Mouse (Mus musculus) forelimb bud, embryonic 11.5 days (tissue): ENCODE data around the gene Itgb2.
A peak's percentile ranks its signal among the peaks of the same experiment; 100 is the strongest.

Source experiments
- DNase-seq: peaks from one replicate; pipeline ENCODE4 v3.0.0-alpha.2; 2012; ENCODE audit warnings: low read depth, low spot score

Gene Itgb2

GRCm38 (mm10) chr10:77548576-77548975 lies 18.5 kb downstream of the Itgb2 start:
- DNase-seq = no peak

- DNase-seq = no peak
These were observed 20.8 kb downstream of the Itgb2 start for GRCm38 (mm10) chr10:77550874-77551273.

DNA sequence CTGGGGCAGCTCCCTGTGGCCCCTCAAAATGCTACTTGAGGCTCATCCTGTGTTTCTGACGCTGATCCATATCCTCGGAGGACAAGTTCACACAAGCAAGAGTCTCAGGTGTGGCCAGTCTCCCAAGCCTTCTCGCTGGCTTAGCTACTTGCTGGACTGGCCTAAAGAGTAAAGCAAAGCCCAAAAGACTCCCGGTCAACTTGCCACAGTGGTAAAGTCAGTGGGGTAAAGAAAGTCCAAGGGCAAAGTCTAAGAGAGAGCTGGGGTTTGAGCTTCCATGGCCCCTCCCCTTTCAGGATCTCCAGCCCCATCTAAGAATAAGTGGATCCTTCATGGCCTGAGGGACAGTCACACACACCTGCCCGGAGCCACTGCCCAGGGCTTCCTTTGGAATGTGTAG lies 22.1 kb downstream of the Itgb2 start:
- no peak for DNase-seq

DNA sequence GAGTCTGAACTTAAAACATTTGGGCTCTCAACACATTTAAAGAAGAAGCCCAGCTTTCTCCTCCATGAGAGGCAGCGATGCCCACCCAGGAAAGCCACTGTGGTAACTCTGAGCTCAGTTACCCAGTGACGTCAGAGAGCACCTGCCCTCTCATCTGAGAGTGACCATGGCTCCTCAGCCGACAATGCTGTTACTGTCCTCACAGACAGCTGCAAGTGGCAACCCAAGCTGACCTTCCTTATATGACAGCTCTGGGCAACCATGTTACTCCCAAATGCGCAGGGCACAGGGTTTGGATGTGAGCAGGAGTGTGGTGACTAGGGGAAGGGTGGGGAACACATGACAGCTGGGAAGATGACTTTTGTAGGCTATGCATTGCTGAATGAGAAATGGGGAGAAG lies 23.2 kb downstream of the Itgb2 start:
- DNase-seq = no peak

- no peak for DNase-seq
These were observed 24.9 kb downstream of the Itgb2 start for GRCm38 (mm10) chr10:77554918-77555317.

DNA sequence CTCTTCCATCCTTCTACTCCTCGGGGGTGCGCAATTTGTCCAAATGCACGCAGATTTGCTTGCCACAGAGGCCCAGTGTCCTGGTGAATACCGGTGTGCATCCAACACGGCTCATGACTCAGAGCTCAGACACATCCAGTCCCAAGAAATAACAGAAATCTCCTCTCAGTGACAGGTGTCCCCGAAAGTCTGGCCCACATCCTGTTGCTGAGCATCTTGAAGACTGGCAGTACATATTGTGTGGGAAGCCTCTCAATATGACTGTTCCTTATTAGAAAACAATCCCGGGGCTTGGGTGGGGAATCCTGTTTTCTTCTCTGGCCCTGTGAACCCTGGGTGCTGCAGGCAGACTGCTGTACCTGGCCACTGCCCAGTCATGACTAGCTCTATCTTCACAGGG lies 26.6 kb downstream of the Itgb2 start:
- no peak for DNase-seq

- DNase-seq = no peak
These were observed 27.6 kb downstream of the Itgb2 start for GRCm38 (mm10) chr10:77557641-77558040.

DNA sequence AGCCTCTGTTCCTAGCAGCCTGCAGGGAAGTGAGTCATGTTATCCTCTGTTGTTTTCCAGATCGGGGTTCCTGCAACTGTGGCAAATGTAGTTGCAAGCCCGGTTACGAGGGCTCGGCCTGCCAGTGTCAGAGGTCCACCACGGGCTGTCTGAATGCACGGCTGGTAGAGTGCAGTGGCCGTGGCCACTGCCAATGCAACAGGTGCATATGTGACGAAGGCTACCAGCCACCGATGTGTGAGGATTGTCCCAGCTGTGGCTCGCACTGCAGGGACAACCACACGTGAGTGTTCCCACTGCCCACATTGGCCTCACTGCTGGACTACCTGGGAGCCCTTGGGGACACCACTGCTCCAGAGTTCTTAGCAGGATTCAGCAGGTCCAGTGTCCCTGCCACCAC lies 30.0 kb downstream of the Itgb2 start:
- no peak for DNase-seq

DNA sequence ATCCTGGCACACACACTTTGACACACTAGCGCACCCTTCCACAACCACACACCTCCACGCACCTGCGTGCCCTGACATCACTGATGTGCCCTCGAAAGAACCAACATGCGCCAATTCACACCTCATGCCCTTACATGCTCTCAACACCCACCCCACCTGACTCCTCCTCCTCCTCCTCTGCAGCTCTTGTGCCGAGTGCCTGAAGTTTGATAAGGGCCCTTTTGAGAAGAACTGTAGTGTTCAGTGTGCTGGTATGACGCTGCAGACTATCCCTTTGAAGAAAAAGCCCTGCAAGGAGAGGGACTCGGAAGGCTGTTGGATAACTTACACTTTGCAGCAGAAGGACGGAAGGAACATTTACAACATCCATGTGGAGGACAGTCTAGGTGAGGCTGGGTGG lies 30.8 kb downstream of the Itgb2 start:
- DNase-seq = no peak

GRCm38 (mm10) chr10:77561508-77561907 lies 31.5 kb downstream of the Itgb2 start:
- no peak for DNase-seq

- no peak for DNase-seq
These were observed 35.0 kb downstream of the Itgb2 start for GRCm38 (mm10) chr10:77565005-77565404.

DNA sequence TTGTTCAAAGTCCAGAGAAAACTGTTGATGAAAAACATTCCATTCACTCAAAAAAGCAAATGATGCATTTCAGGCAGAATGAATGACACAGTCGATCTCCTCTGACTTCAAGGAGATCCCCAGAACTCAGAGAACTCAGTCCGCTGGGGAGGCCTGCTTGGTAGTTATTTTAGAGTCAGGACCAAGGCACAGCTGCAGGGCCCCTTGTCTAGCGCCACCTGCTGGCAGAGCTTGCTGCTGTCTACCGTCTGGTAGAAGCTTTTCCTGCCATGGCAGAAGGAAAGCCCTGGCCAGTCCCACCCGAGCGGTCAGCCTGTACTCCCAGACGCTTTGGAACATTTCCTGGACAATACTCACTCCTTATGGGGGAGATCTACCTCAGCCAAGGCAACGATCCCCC lies 36.6 kb downstream of the Itgb2 start:
- peak; percentile 62 for DNase-seq

DNA sequence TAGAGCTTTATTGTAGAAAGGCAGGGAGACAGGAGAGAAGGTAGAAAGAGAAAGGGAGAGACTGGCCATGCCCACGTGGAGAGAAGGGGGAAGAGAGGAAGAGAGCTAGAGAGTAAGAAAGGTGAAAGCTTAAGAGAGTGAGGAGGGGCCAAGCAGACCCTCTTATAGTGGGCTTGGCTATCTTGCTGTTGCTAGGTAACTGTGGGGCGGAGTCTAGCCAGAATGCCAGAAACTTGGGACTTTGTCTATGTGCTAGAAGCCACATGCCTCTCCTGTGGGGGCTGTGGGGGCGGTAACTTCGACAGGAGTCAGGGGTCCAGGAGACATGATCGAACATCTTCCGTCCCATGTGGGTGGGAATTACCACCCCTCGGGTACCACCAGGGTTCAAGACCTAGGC lies 39.4 kb downstream of the Itgb2 start:
- no peak for DNase-seq

DNA sequence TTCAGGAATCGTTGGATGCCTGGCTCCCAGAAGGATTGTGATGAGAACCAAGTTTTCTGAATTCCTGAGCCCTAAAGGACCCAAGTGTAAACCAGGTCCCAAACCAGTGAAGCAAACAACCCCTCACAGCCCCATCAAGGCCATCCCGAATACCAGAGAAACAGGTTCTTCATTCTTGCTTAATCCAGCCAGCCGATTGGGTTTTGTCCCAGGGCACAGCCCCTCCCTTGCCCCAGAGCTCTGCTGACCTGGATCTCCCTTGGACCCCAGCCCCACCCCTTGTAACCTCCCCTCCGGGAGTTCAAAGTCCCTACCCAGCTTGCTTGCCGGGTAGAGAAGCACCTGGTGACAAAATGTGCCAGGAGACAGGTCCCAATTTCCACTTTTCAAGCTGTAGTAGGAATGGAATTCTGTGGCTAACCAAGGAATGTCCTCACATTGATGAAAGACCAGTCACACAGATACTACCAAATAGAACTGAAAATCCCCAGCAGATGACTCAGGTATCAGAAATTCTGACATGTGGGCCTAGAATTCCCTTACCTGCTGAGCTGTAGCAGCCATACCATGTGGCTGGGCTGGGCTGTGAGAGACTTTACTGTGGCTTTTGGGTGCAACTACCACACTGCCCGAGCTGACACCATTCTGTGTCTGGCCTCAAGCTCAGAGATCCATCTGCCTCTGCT lies 40.1 kb downstream of the Itgb2 start:
- no peak for DNase-seq

GRCm38 (mm10) chr10:77572225-77572624 lies 42.2 kb downstream of the Itgb2 start:
- DNase-seq = no peak

GRCm38 (mm10) chr10:77573162-77573561 lies 43.1 kb downstream of the Itgb2 start:
- DNase-seq = no peak

DNA sequence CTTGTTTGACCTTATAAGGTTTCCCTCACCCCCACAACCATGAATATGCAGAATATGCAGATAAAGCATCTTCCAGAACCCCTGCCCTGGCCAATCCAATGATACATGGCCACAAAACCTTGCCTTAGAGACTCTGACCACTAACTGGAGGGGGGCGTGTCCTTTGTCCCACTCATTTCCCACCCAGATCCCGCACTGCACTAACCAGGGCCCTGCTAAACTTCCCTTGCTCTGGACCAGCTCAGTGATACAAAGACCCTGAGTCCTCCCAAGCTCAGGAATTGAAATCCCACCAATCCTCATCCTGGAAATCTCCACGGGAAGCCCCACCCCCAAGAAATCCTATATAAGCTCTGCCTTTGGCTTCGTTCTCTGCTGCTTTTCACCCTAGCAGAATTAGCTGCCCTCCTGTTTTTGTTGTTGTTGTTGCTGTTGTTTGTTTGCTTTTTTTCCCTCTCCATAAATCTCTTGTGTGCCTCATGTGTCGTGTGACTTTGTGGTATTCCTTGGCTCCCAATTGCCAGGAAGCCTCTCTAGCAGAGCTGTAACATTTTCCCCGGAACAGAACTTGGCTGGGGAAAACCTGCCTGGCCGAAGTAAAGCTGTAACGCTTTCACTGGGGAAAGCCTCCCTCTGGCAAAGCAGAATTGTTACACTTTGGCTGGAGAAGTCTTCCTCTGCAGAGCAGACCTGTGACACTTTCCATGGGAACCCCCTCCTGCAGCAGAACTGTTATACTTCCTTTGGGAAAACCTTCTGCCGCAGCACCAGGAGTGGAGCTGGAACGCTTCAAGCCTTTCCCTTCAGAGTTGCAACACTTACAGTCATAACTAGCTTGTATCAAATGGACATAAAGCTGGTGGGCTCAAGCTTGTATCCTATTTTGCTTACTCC lies 50.2 kb downstream of the Itgb2 start:
- DNase-seq = no peak

GRCm38 (mm10) chr10:77581023-77581407 lies 51.0 kb downstream of the Itgb2 start:
- no peak for DNase-seq

DNA sequence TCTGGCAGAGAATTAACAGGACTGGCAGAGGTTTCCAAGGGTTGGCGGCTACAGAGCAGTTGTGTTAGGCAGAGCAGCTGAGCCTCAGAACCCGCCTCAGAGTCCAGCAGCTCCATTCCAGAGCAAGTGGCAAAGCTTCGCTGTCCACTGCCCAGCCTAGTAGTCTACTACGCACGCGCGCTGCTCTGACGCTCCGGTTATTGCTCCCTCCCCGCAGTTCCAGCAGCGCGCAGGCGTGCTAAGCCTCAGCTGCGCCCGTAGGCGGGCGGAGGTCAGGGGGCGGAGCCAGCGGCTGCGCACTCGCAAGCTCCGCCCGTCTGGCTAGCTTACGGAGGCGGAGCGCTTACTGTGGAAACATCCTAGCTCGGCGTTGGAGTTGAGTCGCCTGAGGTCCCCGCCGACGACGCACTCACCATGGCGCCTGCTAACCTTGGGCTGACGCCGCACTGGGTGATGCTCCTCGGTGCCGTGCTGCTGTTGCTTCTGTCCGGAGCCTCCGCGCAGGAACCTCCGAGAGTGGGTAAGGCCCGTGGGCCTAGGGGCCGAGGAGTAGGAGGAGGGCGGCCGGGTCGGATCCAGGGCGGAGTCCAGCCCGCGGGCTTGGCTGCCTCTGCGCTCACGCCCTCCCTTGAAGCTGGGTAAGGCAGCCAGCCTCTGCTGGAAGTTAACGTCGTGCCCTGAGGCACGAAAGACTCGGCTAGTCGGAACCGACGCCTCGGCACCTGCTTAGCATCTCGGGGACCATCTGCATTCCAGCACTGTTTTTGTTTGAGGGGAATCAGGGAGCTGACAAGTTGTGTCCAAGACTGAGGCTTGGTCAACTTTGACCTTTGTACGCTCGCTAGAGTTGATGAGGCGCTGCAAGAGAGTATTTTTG lies 51.6 kb downstream of the Itgb2 start, which contains the start of gene Pttg1ip:
Gene Pttg1ip (plus strand): TSS at position 313 of the 877 bp plus-strand sequence.
- DNase-seq = peak; percentile 98

- DNase-seq = no peak
These were observed 52.2 kb downstream of the Itgb2 start for GRCm38 (mm10) chr10:77582285-77582618.

DNA sequence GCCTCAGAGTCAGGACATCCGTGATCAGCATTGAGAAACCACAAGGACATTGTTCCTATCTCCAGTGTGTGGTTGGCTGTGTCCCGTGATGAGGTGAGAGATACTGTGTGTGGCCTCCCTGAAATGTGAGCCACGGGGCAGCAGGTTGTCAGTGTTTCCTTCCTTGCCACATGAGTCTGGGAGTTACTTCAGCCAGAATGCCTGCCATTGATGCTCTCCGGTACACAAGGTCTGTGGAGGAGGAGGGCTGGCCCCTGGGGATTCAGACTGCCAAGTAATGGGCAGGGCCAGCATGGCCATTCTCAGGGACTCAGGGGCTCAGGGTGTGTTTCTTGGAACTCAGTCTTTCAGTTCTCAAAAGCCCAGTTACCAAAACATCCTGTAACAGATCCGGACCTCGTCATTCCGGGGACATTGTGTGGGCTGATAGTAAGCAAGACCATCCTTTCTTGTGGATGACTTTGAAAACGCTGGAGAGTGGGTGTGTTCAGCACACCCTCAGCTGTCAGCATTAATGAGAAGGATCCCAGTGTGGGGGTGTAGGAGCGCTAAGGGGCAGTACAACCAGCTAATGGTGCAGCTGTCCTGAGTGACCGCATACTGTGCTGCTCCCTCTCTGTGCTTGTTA lies 53.9 kb downstream of the Itgb2 start:
- DNase-seq = no peak

- no peak for DNase-seq
These were observed 56.6 kb downstream of the Itgb2 start for GRCm38 (mm10) chr10:77586637-77587036.
